Mouse (Mus musculus): ENCODE measurements around the gene Tspan10. TPM values are rescaled to one million over a fixed set of nuclear protein-coding genes. Genes with fewer than 3 reads are reported as not detected.

Gene Tspan10
- polyA plus RNA-seq, 1 experiment from 2014 or later = not detected

- H3K9ac ChIP-seq (replicated peaks) = peak overlapping the region; percentile 89
- 82% methylated on average over 7 of the region's 7 CpGs for WGBS
- H3K36me3 ChIP-seq = peaks cover 83% of the 10 kb centered on the region
- no peaks in the 10 kb centered on the region for H3K9me3 ChIP-seq
- H3K4me3 ChIP-seq (replicated peaks) = peak overlapping the region; percentile 96
- peak overlapping the region; percentile 91 for H3K27ac ChIP-seq
- no peak for ATAC-seq (ENCODE audit: insufficient number of reproducible peaks, insufficient read depth, low FRiP score, low TSS enrichment, low read depth)
- H3K27me3 ChIP-seq = no peaks in the 10 kb centered on the region
- peaks cover 18% of the 10 kb centered on the region for H3K4me1 ChIP-seq (replicated peaks)
- H3K4me2 ChIP-seq = peak overlapping the region; percentile 87
Measured at GRCm38 (mm10) chr11:120483448-120483934, 41.0 kb downstream of the Tspan10 start.

DNA sequence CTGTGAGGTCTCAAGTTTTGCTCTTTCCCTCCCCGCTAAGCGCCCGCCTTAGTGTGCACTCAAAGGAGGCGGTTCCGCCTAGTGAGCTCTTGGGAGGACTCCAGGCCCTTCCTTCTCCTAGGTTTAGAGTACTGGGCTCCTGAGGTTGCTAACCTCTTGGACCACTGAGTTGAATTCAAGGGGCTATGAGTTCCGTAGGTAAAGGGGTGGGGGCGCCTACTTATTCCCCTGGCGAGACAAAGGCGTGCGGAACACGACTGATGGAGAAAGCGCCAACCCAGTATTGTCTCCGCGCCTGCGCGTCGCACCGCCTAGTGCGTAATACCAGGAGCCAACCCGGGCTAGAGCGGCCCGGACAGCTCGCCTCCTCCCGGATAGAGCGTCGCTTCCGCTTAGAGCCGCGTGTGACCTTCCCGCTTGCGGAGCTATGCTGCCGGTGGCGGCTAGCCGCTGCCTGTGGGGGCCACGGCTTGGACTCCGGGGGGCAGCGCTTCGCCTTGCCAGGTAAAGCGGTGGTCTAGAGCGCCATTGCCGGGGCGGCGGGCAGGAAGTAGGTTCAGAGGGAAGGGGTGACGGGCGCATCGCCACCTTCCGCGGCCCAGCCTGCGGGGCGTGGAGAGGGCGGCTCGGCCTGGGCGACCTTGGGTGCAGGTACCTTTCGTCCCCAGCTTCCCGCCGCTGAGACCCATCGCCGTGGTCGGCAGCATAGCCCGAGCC is 42.0 kb downstream of the Tspan10 start, which contains the start of gene Mrpl12:
Gene Mrpl12 (plus strand): TSS at position 349 of the 717 bp plus-strand sequence.
- H3K4me2 ChIP-seq = peak within 1 kb of the TSS; percentile 87
- no peaks in the 10 kb centered on the region for H3K27me3 ChIP-seq
- peaks cover 22% of the 10 kb centered on the region for H3K4me1 ChIP-seq (replicated peaks)
- H3K9ac ChIP-seq (replicated peaks) = peak within 1 kb of the TSS; percentile 89
- peak; percentile 88 for ATAC-seq (ENCODE audit: insufficient number of reproducible peaks, insufficient read depth, low FRiP score, low TSS enrichment, low read depth)
- peak within 1 kb of the TSS; percentile 91 for H3K27ac ChIP-seq
- no peaks in the 10 kb centered on the region for H3K9me3 ChIP-seq
- under 1% methylated on average over 60 of the region's 60 CpGs for WGBS
- peaks cover 81% of the 10 kb centered on the region for H3K36me3 ChIP-seq
- H3K4me3 ChIP-seq (replicated peaks) = peak within 1 kb of the TSS; percentile 96

GRCm38 (mm10) chr11:120485251-120485650 is 42.8 kb downstream of the Tspan10 start:
- 9% methylated on average over 10 of the region's 10 CpGs for WGBS

DNA sequence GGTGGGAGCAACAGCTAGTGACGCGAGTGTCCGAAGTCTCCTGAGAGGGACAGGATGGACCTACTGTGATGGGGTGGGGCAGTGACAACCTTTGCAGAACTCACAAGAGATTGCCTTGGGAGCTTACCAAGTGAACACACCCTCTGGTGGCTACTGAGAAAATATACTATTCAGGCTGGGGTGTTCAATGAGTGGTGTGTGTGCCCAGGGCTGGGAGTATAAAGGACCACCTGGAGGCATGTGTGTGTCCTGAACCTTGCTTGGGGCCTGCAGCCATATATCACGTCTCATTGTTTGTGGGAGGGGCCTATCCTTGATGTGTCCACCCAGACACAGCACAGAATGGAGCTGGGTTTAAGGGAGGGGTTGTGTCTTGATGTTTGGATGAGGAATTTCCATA is 46.1 kb downstream of the Tspan10 start:
- Histone ChIP-seq H3K4me2 (no peak overlapping the region), H3K36me3 (peaks cover 46% of the 10 kb centered on the region), H3K9me3 (no peaks in the 10 kb centered on the region), H3K27ac (no peak overlapping the region), H3K9ac (replicated peaks) (no peak overlapping the region), H3K4me1 (replicated peaks) (peaks cover 54% of the 10 kb centered on the region), H3K4me3 (replicated peaks) (no peak overlapping the region), H3K27me3 (no peaks in the 10 kb centered on the region)
- ATAC-seq (ENCODE audit: insufficient number of reproducible peaks, insufficient read depth, low FRiP score, low TSS enrichment, low read depth) = no peak
- 80% methylated on average over 4 of the region's 4 CpGs for WGBS

More at GRCm38 (mm10) chr11:120485251-120485650, 42.8 kb downstream of the Tspan10 start:
- H3K9ac ChIP-seq (replicated peaks) = peak overlapping the region; percentile 89
- peak overlapping the region; percentile 96 for H3K4me3 ChIP-seq (replicated peaks)
- peaks cover 78% of the 10 kb centered on the region for H3K36me3 ChIP-seq
- no peak for ATAC-seq (ENCODE audit: insufficient number of reproducible peaks, insufficient read depth, low FRiP score, low TSS enrichment, low read depth)
- H3K4me2 ChIP-seq = peak overlapping the region; percentile 87
- 0 out of 2 replicates have a peak overlapping the region, but pooled peaks have one; percentile 91 for H3K27ac ChIP-seq
- no peaks in the 10 kb centered on the region for H3K27me3 ChIP-seq
- H3K9me3 ChIP-seq = no peaks in the 10 kb centered on the region
- H3K4me1 ChIP-seq (replicated peaks) = peaks cover 30% of the 10 kb centered on the region

GRCm38 (mm10) chr11:120489054-120489761 is 46.8 kb downstream of the Tspan10 start:
- WGBS = 63% methylated on average over 4 of the region's 4 CpGs
- Histone ChIP-seq H3K4me2 (no peak overlapping the region), H3K27ac (0 out of 2 replicates have a peak overlapping the region, but pooled peaks have one; percentile 41), H3K9me3 (no peaks in the 10 kb centered on the region), H3K9ac (replicated peaks) (peak overlapping the region; percentile 27; the same call in 1 of the 2 replicates), H3K4me1 (replicated peaks) (peaks cover 52% of the 10 kb centered on the region), H3K36me3 (peaks cover 47% of the 10 kb centered on the region), H3K27me3 (no peaks in the 10 kb centered on the region), H3K4me3 (replicated peaks) (no peak overlapping the region)
- ATAC-seq (ENCODE audit: insufficient number of reproducible peaks, insufficient read depth, low FRiP score, low TSS enrichment, low read depth) = no peak; the same call in 1 of the 2 replicates

- no peak overlapping the region; the same call in 1 of the 2 replicates for H3K9ac ChIP-seq (replicated peaks)
- H3K4me2 ChIP-seq = peak overlapping the region; percentile 96
- H3K9me3 ChIP-seq = no peaks in the 10 kb centered on the region
- peak overlapping the region; percentile 89; the same call in 1 of the 2 replicates for H3K27ac ChIP-seq
- peaks cover 58% of the 10 kb centered on the region for H3K36me3 ChIP-seq
- ATAC-seq (ENCODE audit: insufficient number of reproducible peaks, insufficient read depth, low FRiP score, low TSS enrichment, low read depth) = no peak
- H3K27me3 ChIP-seq = no peaks in the 10 kb centered on the region
- H3K4me1 ChIP-seq (replicated peaks) = peaks cover 48% of the 10 kb centered on the region
- WGBS = 40% methylated on average over 4 of the region's 4 CpGs
- 0 out of 2 replicates have a peak overlapping the region, but pooled peaks have one; percentile 1 for H3K4me3 ChIP-seq (replicated peaks)
Measured at GRCm38 (mm10) chr11:120490291-120491046, 48.0 kb downstream of the Tspan10 start.

- H3K4me3 ChIP-seq (replicated peaks) = peak within 1 kb of the TSS; percentile 97
- H3K9me3 ChIP-seq = no peaks in the 10 kb centered on the region
- peak within 1 kb of the TSS; percentile 96 for H3K4me2 ChIP-seq
- peaks cover 58% of the 10 kb centered on the region for H3K36me3 ChIP-seq
- 0% methylated on average over 35 of the region's 35 CpGs for WGBS
- H3K27ac ChIP-seq = peak within 1 kb of the TSS; percentile 89
- peaks cover 42% of the 10 kb centered on the region for H3K4me1 ChIP-seq (replicated peaks)
- no peaks in the 10 kb centered on the region for H3K27me3 ChIP-seq
- peak; percentile 74 for ATAC-seq (ENCODE audit: insufficient number of reproducible peaks, insufficient read depth, low FRiP score, low TSS enrichment, low read depth)
- peak within 1 kb of the TSS; percentile 90 for H3K9ac ChIP-seq (replicated peaks)
Measured at GRCm38 (mm10) chr11:120491317-120492023, 49.0 kb downstream of the Tspan10 start, which contains the start of gene Slc25a10. TSS of gene Slc25a10 (plus strand) at chr11:120491840.

DNA sequence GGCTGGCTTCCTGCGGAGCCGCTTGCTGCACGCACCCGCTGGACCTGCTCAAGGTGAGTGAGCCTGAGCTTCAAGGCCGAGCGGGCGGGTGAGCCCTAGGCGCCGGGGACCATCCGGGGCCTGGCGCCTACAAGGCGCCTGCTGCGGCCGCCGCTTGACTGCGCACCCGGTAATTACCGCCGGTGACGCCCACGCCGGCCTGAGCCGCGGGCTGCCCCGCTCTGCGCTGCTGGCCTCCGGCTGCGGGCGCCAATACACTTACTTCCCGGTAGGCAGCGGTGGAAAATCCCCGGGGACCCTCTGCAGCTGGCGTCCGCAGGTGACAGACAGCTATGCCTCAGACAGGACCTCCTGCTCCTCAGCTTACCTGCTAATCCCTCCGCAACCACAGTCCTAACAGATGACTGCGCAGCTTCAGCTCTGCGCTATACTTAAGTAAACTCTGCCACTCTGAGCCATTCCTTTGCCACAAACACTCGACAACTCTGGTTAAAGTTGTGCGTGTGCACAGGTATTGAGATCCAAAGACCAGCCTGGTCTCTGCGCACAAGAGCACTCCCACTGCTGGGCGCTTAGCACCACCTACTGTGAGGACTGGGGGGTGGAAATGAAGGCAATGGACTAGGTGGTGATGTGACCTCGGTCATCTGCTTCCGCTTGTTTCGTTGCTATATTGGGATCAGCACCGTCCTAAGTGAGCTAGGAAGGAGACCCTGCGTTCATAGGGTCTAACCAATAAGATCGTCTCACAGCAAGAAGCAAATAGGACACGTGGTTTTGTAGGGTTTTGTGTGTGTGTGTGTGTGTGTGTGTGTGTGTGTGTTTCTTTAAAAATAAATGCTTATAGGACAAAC is 49.8 kb downstream of the Tspan10 start:
- under 1% methylated on average over 48 of the region's 48 CpGs for WGBS
- peaks cover 58% of the 10 kb centered on the region for H3K36me3 ChIP-seq
- peak; percentile 40 for ATAC-seq (ENCODE audit: insufficient number of reproducible peaks, insufficient read depth, low FRiP score, low TSS enrichment, low read depth)

DNA sequence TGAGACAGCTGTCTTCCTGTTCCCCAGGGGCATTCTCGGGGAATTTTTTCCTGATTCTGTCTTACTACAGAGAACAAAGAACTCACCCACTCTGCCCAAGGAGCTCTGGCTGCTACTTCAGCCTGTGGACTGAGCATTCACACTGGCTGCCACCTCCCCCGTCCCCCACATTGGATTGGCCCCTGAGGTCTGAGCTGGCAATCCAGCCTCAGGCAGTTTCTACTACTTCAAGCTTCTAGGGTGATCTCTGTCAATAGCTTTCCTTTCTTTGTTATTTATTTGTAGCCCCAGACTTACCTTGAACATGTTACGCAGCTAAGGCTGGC is 50.4 kb downstream of the Tspan10 start:
- 26% methylated on average over 3 of the region's 3 CpGs for WGBS
- H3K4me1 ChIP-seq (replicated peaks) = peaks cover 42% of the 10 kb centered on the region
- H3K4me3 ChIP-seq (replicated peaks) = peak overlapping the region; percentile 97
- peaks cover 58% of the 10 kb centered on the region for H3K36me3 ChIP-seq
- peak overlapping the region; percentile 89 for H3K27ac ChIP-seq
- no peaks in the 10 kb centered on the region for H3K9me3 ChIP-seq
- ATAC-seq (ENCODE audit: insufficient number of reproducible peaks, insufficient read depth, low FRiP score, low TSS enrichment, low read depth) = no peak
- H3K4me2 ChIP-seq = peak overlapping the region; percentile 96
- H3K27me3 ChIP-seq = no peaks in the 10 kb centered on the region
- peak overlapping the region; percentile 90 for H3K9ac ChIP-seq (replicated peaks)

More for the DNA sequence above, 49.8 kb downstream of the Tspan10 start:
- Histone ChIP-seq H3K4me1 (replicated peaks) (peaks cover 42% of the 10 kb centered on the region), H3K9me3 (no peaks in the 10 kb centered on the region), H3K4me3 (replicated peaks) (peak overlapping the region; percentile 97), H3K4me2 (peak overlapping the region; percentile 96), H3K27me3 (no peaks in the 10 kb centered on the region), H3K27ac (peak overlapping the region; percentile 89), H3K9ac (replicated peaks) (peak overlapping the region; percentile 90)

All from limb, embryonic 12.5 days (tissue).